Mouse (Mus musculus) cerebellum, adult 2 months (tissue): ENCODE results near the gene Slc38a10. TPM values are rescaled to one million over a fixed set of nuclear protein-coding genes. Genes with fewer than 3 reads are reported as not detected.

Experiments
- DNase-seq, 2 experiments: peaks; one replicate each; pipeline ENCODE4 v3.0.0; 2021
- H3K27ac ChIP-seq: fragments of 200-500 bp; 2 replicates; pipeline ENCODE4 v1.5.1; 2012; ENCODE audit warnings: low read length, control low read depth, inconsistent platforms; ENCODE audit not compliant: insufficient read depth
- H3K27me3 ChIP-seq: fragments of 200-500 bp; 2 replicates; pipeline ENCODE4 v1.6.1; 2012; ENCODE audit warnings: inconsistent platforms, mild to moderate bottlenecking, low read length, moderate library complexity; ENCODE audit not compliant: control insufficient read depth, insufficient read depth
- H3K4me1 ChIP-seq: fragments of 200-500 bp; 2 replicates; pipeline ENCODE4 v1.6.1; 2011; ENCODE audit warnings: low read length; ENCODE audit not compliant: control insufficient read depth, insufficient read depth
- H3K4me3 ChIP-seq: fragments of 200-500 bp; replicated peaks from 2 replicates; pipeline ENCODE3; 2011; ENCODE audit warnings: mild to moderate bottlenecking, low read depth, low read length, control low read depth; ENCODE audit not compliant: insufficient read depth
- CTCF ChIP-seq: fragments of 200-500 bp; IDR thresholded peaks from 2 replicates; pipeline ENCODE4 v1.5.1; 2011; ENCODE audit warnings: low read depth, mild to moderate bottlenecking, control low read depth, low read length, moderate library complexity, borderline replicate concordance; ENCODE audit not compliant: insufficient read depth
- POLR2A ChIP-seq: fragments of 200-500 bp; IDR thresholded peaks from 2 replicates; pipeline ENCODE4 v1.6.1; 2011; ENCODE audit warnings: low read length, control low read depth, borderline replicate concordance; ENCODE audit not compliant: insufficient read depth
- WGBS: fragments of 180-500 bp; shearing (Covaris S2); methylation state at CpG from one replicate; pipeline ENCODE4 v1.1.7; 2018; 5-methylcytosine and 5-hydroxymethylcytosine counted together
- polyA plus RNA-seq: library from polyadenylated mRNA; depleted of rRNA; stranded (reverse); fragments of >200 nt; gene quantifications from 2 replicates; pipeline ENCODE4 v1.2.3, GENCODE M21; 2012

Gene Slc38a10
- polyA plus RNA-seq, 1 experiment: 73.2 TPM

DNA sequence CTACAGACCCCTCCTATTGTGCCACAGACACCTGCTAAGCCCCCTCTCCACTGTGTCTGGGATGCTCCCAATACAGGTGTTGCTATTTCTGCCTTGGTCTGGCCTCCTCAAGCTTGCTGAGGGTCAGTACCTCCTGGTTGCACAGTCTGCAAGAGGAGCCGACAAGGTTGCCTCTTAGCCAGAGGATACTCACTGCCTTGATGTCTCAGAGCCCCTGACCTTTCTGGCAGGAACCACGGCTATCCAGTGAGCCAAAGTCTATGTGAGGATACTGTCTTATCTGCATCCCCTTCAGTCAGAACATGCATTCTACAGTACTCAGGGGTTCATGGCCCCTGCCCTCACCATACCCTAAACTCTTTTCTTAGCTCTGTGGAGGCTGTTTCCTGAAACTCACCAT is 33.5 kb downstream of the Slc38a10 start:
- Histone ChIP-seq H3K4me1 (peaks cover 32% of the 10 kb centered on the region), H3K4me3 (no peak overlapping the region), H3K27ac (no peak overlapping the region), H3K27me3 (no peaks in the 10 kb centered on the region)
- no peak for TF ChIP-seq CTCF
- no peak for TF ChIP-seq POLR2A
- 93% methylated on average over 2 of the region's 2 CpGs for WGBS
- DNase-seq: no peak

DNA sequence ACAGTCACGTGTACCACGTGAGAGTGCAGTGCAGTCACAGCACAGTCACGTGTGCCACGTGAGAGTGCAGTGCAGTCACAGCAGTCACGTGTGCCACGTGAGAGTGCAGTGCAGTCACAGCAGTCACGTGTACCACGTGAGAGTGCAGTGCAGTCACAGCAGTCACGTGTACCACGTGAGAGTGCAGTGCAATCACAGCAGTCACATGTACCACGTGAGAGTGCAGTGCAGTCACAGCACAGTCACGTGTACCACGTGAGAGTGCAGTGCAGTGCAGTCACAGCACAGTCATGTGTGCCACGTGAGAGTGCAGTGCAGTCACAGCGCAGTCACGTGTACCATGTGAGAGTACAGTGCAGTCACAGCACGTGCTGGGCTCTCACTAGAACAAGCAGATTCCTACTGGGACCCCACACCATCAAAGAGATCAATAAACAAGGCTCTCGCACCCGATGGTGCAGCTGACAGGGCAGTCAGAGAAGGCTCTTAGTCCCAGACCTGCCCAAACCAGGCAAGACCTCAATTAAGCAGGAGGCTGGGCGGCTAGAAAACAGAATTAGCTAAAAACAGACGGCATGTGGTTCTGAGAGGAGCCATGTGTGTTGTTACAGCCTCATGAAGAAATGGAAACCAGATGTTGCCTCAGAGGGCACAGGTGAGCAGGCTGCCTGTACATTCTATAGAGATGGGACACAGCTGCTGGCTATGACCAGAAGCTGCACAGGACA is 36.5 kb downstream of the Slc38a10 start:
- no peak overlapping the region for H3K27ac ChIP-seq
- H3K27me3 ChIP-seq: no peaks in the 10 kb centered on the region
- 96% methylated on average over 21 of the region's 21 CpGs for WGBS
- no peak overlapping the region for H3K4me3 ChIP-seq
- no peak for DNase-seq
- TF ChIP-seq CTCF (no peak), POLR2A (no peak)
- peaks cover 11% of the 10 kb centered on the region for H3K4me1 ChIP-seq

DNA sequence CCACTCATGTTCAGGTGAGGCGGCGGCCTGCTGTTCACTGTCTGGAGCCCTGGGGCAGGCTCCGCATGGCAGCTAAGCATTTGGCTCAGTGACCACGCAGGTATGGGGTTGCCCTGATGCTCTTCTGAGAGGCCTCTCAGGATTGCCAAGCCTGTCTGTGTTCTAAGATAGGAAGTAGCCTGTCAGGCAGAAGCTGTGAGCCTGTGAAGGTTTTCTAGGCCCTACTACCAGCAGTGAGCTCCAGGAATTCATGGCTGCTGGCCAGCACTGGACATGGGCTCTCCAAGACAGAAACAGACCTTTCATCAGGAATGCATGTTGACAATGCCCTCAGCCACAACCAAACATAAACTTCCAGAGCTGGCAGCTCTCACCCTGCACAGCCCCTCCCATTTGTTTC is 39.0 kb downstream of the Slc38a10 start:
- no peak for TF ChIP-seq POLR2A
- no peak for TF ChIP-seq CTCF
- DNase-seq: no peak
- WGBS: 33% methylated on average over 4 of the region's 4 CpGs
- no peaks in the 10 kb centered on the region for H3K27me3 ChIP-seq
- no peak overlapping the region for H3K4me3 ChIP-seq
- peaks cover 8% of the 10 kb centered on the region for H3K4me1 ChIP-seq
- H3K27ac ChIP-seq: no peak overlapping the region

DNA sequence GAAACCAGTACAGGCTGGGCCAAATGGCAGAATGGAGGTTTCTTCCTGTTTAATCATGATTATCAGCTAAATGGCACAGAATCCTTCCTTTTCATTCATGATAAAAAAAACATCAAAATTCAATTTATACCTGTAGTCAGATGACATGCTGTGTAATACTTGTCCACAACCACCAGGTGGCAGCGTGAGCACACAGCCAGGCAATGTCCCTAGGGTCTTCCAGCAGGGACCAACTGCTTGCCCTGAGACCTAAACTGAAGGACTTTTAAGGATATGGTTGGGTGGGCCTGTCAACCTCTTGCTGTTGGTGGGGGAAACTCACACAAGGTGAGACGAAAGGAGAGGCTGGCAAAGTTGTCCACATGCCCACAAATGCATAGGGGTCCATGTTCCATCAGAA is 40.1 kb downstream of the Slc38a10 start:
- DNase-seq: peak; percentile 54 to 66
- WGBS: 21% methylated on average over 2 of the region's 2 CpGs
- Histone ChIP-seq H3K27ac (no peak overlapping the region), H3K4me3 (no peak overlapping the region), H3K27me3 (no peaks in the 10 kb centered on the region), H3K4me1 (peaks cover 8% of the 10 kb centered on the region)
- no peak for TF ChIP-seq POLR2A
- peak; percentile 97 for TF ChIP-seq CTCF

DNA sequence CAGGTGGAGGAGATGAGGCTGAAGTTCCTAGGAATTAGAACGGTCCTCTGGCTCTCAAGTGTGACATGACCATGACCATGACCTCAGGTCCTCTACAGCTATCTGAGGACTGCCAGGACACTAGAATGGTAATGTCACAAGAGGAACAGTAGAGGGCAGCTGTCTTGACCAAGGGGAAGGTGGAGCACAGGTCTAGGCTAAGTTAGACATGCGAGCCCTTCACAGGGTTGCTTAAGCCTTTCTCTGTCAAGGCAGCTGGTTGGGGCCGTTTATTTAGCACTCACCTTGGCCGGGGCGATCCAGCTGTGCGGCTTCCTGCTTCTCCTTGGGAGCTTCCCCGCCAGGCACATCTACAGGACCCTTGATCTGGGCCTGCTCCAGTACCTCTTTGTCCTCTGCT is 40.6 kb downstream of the Slc38a10 start:
- 67% methylated on average over 7 of the region's 7 CpGs for WGBS
- TF ChIP-seq POLR2A (no peak), CTCF (peak; percentile 55; the same call in 1 of the 2 replicates)
- peaks cover 8% of the 10 kb centered on the region for H3K4me1 ChIP-seq
- H3K4me3 ChIP-seq: no peak overlapping the region
- no peak for DNase-seq
- H3K27ac ChIP-seq: no peak overlapping the region
- H3K27me3 ChIP-seq: no peaks in the 10 kb centered on the region

DNA sequence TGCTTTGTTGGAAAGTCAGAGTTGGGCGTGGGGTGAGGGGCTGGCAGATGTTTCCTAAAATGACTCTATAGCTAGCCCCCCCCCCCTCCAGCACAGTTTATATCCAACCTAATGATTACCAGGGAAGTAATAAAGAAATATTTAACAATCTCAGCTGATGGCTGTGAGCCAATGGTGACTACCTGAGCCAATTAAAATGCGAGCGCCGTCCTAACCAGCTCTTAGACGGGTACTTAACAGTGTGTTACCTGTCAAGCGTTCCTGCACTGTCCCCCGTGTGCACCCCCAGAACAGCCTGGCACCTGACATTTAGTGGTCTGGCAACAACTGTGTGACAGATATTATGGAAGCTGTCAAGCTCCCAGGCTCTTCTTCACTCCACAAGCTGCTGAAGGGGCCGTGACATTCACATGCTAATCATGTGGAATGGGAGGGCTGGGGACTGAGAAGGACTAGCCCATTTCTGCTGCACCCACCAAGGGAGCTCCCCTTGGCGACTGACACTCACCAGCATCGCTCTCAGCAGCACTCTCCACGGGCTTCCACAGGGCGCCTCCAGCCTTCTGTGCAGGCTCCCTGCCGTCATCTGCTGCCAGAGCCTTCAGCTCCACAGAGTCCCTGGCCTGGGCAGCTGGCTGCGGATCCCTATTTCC is 41.5 kb downstream of the Slc38a10 start:
- no peak overlapping the region for H3K27ac ChIP-seq
- 61% methylated on average over 14 of the region's 14 CpGs for WGBS
- H3K4me3 ChIP-seq: no peak overlapping the region
- DNase-seq: no peak
- H3K27me3 ChIP-seq: no peaks in the 10 kb centered on the region
- TF ChIP-seq POLR2A (no peak), CTCF (no peak)
- H3K4me1 ChIP-seq: peaks cover 8% of the 10 kb centered on the region

DNA sequence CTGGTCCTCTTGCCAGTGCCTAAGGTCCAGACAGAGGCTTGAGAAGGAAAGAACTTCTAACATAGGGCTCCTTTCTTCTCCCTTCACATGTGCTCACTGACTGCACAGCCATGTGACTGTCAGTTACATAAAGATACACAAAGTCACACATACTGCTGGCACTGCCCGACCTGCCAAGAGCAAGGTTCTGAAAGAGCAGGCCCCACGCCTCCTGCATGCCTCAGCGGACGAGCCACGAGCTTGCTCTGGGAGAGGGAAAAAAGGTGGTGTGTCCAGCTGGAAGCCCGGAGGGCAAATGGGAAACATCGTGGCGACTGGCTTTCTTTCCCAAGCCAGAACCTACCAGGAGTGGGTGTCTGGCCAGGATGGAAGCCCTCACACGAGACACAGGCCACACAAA is 43.4 kb downstream of the Slc38a10 start:
- H3K4me1 ChIP-seq: peaks cover 8% of the 10 kb centered on the region
- no peak overlapping the region for H3K27ac ChIP-seq
- no peaks in the 10 kb centered on the region for H3K27me3 ChIP-seq
- no peak overlapping the region for H3K4me3 ChIP-seq
- TF ChIP-seq POLR2A (no peak), CTCF (no peak)
- DNase-seq: no peak
- 69% methylated on average over 9 of the region's 9 CpGs for WGBS

DNA sequence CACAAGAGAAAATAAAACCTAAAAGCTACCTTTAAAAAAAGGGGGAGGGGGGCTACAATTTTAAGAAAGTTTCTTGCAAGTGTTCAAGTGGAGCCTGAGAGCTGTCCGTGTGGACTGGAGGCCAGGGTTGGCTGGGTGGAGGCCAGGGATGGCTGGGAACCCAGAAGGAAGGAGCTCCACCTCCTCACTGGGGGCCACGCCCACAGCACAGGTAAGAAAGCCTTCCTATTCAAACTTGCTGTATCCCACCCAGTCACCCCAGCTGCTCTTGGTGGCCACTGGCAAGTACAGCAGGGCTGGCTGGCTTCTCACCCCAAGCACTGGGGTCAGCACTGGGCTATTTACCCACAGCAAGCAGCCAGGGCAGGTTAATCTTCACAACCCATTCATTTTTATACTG is 44.1 kb downstream of the Slc38a10 start:
- Histone ChIP-seq H3K27ac (no peak overlapping the region), H3K4me3 (no peak overlapping the region), H3K27me3 (no peaks in the 10 kb centered on the region), H3K4me1 (peaks cover 1% of the 10 kb centered on the region; the same call in 1 of the 2 replicates)
- TF ChIP-seq POLR2A (no peak), CTCF (no peak)
- 81% methylated on average over 2 of the region's 2 CpGs for WGBS
- no peak for DNase-seq
